Mouse (Mus musculus): ENCODE data around the gene Itpr2. TPM values are rescaled to one million over a fixed set of nuclear protein-coding genes. Genes with fewer than 3 reads are reported as not detected.

The Itpr2 gene
- total RNA-seq, 2 experiments from 2014 or later: 11.9 to 17.1 TPM

DNA sequence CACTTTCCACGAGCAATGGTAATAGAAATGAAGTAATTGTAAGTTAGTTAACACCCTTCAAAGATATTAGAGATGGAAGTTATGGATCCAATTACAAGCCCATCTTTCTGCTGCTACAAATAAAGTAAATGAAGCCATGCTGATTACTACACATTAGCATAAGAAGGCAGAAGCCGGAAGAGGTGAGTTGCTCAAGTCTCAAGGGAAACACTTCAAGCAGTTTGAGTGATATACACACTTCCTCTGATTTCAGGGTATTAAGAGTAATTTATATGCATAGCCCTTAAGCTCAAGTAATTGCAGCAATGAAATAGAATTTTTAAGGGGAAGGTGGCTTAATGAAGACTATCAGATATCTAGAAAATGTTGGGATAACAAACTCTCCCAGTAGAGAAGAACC, 286.7 kb downstream of the Itpr2 start:
- intact Hi-C loops (cut with DNase I): no loop called here
- DNase-seq (ENCODE audit: low spot score in 2 of 2): no peak

DNA sequence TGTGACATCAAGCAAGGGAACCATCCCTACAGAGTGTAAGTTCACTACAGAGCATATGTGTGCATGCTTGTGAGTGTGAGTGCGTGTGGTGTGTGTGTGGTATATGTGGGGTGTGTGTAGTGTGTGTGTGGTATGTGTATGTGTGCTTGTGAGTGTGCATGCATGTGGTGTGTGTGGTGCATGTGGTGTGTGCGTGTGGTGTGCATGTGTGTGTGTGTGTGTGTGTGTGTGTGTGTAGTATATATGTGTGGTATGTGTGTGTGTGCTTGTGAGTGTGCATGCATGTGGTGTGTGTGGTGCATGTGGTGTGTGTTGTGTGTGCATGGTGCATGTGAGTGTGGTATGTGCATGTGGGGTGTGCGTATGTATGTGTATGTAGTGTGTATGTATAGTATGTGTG, 289.7 kb downstream of the Itpr2 start:
- no peak for DNase-seq (ENCODE audit: low spot score in 2 of 2)
- intact Hi-C loops (cut with DNase I): no loop called here

DNA sequence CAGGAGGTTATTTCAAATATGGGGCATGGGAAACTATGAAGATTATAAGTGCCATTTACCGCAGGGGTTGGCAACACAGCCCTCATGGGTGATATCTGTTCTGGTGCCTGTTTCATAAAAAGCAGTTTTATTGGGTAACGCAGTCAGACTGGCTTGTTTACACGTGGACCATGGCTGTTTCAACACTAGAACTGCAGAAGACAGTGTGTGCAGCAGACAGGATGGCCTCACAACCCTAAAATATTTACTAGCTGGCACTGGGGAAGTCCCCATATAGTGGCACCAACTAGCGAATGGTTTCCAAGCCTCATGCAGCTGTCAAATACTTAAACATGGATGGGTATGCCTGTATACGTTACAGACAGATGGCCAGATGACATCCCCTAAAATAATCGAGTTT, 290.8 kb downstream of the Itpr2 start:
- DNase-seq (ENCODE audit: low spot score in 2 of 2): no peak
- intact Hi-C loops (cut with DNase I): no loop called here

DNA sequence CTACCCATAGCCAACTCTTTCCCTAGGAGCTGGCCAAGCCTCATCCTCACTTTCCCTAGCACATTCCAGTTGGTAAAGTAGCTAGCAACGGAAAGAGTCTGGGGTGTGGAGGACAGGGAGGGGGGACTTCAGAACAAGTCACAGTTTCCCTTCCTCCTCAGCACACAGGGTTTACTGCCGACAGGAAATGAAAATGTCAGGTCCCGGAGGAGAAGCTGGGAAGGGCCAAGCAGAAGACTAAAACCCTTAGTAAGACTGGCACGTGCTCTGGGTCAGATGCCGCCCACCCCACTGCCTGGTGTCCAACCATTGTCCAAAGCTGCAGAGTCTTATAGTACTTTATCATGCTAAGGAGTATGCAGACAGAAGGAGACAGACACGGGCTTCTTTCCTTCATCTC, 293.0 kb downstream of the Itpr2 start:
- DNase-seq (ENCODE audit: low spot score in 2 of 2): no peak
- intact Hi-C loops (cut with DNase I): no loop called here

DNA sequence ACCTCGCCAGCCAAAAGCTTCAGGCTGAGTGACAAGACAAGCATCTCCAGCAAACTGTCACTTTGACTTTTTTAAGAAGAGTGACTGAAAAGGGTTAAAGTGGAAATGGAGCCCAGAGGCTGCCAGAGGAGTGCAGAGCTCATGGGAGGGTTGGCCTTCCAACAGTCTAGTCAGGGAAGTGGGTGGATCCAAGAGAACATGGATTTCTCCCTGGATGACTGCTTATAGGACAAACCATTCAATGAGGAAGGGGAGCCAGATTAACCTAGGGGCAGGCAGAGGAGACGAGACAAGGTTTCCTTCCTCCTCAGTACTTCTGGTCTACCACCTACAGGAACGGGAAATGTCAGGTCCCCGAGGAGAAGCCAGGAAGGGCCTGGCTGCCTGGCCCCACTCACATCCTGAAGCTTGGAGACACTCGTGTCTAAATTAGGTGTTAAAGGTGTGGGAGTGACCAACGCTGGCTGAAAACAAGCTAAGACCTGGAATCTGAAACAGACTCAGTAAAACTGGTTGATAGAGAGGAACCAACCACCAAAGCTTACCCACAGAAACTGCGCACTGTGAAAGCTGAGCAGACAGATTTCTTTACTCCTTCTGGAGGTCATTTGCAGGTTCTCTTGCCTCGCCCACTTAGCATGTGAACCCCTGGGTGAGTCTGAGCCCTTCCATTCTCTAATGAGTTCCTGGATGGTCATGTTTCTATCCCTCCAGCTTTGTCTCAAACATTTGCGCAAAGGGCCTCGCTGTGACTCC, 294.6 kb downstream of the Itpr2 start:
- intact Hi-C loops (cut with DNase I): no loop called here
- no peak for DNase-seq (ENCODE audit: low spot score in 2 of 2)

DNA sequence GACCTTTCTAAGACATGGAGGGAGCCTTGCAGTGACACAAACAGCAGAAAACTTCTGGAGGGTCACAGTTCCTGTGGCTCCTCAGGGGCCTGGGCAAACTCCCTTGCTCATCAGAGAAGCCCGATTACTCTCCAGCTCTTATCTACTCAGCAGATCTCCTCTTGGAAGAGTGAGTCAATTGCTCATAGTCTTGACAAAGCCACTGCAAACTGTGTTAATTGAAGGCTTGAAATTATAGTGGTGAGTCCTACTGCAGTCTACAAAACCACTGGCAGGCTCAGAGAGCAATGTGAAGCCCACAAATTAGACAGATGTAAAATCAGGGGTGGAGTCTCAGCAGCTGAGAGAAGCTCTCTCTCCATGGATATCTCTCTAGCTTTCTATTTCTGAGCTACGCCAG, 296.9 kb downstream of the Itpr2 start:
- intact Hi-C loops (cut with DNase I): no loop called here
- DNase-seq (ENCODE audit: low spot score in 2 of 2): no peak

DNA sequence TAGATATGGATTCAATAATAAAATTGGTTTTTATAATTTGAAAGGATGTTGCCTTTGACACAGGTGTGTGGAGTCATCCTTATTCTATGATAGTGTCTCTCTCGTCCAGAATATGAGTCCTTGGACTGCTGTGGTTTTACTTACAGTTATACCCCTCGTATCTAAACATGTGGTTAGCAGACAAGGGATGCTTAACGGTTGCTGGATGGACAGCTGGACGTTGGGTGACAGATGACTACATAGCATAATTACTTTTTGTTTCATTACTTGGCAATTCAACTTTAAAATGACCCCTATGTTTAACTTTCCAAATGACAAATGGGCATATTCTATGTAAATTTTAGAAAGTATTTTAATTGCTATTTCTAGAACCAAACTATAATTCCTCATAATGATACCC, 297.6 kb downstream of the Itpr2 start:
- DNase-seq (ENCODE audit: low spot score in 2 of 2): no peak
- intact Hi-C loops (cut with DNase I): no loop called here

DNA sequence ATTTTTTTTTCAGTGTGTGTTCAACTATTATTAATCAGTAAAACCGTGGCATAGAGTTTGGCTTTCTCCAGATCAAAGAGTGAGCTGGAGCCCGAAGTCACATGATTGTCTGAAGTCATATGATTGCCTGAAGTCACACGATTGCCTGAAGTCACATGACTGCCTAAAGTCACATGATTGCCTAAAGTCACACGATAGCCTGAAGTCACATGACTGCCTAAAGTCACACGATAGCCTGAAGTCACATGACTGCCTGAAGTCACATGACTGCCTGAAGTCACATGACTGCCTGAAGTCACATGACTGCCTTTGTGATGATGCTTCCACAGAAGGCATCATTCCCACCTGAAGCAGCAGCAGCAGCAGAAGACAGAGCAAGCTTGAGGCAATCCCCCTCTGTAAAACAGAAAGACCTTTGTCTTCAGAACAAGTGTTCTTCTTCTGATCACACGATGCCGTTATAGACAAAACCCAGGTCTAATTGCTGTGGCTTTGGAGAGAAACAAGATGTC, 304.1 kb downstream of the Itpr2 start:
- intact Hi-C loops (cut with DNase I): no loop called here
- DNase-seq (ENCODE audit: low spot score in 2 of 2): no peak

DNA sequence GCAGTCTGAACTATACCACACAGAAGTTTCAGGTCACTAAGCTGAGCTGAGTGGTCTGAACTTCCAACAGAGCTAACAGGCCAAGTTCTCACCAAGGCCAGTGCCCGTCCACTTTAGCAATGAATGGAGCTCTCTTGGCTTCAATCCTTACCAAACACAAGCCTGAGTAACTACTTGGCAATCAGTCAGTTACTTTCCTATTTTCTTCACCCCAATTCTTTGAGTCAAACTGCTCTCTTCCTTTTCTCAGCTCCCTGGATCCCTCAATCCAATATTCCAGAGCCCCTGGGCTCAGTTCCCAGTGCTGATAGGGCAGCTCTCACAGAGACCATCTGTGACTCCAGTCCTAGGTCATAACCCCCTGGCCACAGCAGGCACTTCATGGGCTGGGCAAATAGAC, 305.3 kb downstream of the Itpr2 start:
- intact Hi-C loops (cut with DNase I): no loop called here
- no peak for DNase-seq (ENCODE audit: low spot score in 2 of 2)

DNA sequence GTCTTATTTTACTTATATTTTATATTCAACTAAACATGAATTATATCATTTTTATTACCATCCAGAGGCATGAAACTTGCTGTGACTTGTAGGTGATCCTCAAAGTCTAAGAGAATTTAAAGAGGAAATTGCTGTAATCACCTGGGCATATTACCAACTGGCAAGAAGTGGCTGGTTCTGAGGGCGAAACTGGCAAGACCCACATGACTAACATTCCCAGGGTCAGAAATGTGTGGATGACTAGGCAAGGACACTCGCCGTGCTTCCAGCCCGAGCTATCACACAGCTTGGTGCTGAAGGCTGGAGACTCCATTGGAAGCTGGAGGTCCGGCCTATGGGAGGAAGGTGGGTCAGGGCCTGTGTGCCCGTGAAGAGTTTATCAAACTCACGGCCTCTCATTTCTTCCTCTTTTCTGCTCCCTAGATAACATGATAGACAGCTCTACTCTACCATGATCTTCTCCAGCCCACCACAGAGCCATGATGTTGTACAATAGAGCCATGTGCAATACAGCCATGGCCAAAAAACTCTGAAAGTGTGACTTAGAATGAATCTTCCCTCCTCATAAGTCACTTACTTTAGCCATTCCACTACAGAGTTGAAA, 306.1 kb downstream of the Itpr2 start:
- DNase-seq (ENCODE audit: low spot score in 2 of 2): no peak
- intact Hi-C loops (cut with DNase I): no loop called here

DNA sequence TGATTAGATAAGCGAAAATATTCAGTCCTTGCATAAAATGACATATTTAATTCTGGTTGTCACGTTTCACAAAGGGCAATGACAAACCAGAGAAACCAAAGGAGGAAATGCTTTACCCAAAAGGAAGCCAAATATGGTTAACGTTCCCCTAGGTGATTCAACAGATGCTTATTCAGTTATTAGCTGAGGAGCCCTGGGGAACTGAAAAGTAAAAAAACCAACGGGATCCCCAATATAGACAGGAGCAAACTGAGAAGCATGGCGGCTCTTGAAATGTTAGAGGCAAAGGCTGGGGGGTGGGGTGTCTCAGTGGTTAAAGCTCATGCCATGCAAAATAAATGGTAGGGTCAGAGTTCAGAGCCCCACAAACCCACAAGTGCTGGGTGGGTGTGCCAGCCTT, 310.1 kb downstream of the Itpr2 start:
- intact Hi-C loops (cut with DNase I): no loop called here
- no peak for DNase-seq (ENCODE audit: low spot score in 2 of 2)

DNA sequence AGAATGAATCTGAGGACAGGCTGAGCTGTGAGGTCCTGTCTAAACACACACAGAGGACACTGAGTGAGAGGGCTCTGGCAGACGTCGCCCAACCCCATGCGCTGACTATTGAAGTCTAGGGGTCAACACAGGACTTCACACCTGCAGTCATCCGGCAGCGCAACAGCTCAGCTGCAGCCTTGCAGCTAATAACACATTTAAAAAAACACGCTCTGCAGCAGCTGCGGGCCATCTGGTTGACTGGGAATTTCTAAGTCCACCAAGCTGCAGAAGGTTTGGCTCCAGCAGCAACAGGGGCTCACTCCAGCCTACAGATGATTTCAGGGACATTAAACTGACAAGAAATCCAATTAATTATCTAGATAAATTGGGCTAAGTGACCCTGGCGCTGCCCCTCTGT, 312.0 kb downstream of the Itpr2 start:
- DNase-seq (ENCODE audit: low spot score in 2 of 2): no peak
- intact Hi-C loops (cut with DNase I): no loop called here

DNA sequence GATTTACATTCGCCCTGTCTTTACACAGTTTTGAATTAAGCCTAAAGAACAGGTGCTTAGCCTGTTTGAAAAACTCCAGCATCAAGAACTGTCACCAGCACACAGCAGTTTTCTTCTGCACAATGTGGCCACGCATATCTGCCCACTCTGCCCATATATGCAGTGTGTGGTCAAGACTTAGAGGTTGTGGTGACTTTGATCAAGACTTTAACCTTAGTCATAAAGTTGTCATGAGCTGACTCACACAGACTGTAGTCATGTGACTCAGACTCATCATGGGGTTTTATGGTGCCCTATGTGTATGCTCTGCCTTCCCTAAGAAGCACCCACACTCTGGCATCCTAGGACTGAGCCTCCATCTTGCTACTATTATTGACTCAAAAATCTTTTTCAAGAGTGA, 316.5 kb downstream of the Itpr2 start:
- intact Hi-C loops (cut with DNase I): no loop called here
- no peak for DNase-seq (ENCODE audit: low spot score in 2 of 2)

DNA sequence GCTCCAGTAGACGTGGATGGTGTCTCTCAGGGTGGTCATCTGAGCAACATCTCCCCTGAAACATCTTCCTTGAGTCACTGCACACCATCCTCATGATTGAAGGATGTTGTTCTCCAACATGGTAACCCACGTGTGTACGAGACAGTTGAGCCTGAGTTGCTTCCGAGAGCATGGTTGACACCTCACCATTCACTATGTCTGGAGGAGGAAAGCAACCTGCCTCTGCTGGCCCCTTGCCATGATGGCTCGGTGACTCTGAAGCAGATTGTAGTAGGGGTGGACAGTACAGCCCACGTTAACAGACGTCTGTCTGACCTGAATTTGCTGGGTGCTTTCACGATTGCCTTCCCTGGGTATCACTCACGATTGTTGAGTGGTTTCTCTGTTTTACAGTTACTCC, 317.3 kb downstream of the Itpr2 start:
- intact Hi-C loops (cut with DNase I): no loop called here
- no peak for DNase-seq (ENCODE audit: low spot score in 2 of 2)

DNA sequence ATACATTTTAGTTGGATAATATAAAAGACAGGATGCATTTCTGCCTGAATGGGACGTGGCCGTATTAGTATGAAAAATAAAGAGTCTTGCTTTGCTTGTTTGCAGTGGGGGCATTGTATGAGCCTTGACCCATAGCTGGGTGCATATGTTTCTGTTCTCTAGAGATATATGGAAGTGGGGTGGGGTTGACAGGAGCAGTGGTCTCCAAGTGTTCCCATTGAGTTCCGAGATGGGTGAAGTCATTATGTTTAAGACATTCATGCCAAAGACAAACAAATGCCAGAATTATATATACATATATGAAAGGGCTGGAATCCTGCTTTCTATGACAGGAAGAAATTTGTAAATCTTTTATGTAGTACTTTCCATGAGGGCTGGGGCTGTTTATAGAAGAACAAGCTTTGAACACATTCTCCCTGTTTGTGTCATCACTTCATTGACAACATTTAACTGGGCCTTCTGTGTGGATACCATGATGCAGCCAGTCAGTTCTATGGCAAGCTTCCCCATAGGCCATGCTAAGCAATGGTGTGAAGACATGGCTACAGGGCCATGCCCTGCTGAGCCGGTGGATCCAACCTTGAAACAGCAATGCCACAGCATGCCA, 327.3 kb downstream of the Itpr2 start:
- intact Hi-C loops (cut with DNase I): no loop called here
- no peak for DNase-seq (ENCODE audit: low spot score in 2 of 2)

DNA sequence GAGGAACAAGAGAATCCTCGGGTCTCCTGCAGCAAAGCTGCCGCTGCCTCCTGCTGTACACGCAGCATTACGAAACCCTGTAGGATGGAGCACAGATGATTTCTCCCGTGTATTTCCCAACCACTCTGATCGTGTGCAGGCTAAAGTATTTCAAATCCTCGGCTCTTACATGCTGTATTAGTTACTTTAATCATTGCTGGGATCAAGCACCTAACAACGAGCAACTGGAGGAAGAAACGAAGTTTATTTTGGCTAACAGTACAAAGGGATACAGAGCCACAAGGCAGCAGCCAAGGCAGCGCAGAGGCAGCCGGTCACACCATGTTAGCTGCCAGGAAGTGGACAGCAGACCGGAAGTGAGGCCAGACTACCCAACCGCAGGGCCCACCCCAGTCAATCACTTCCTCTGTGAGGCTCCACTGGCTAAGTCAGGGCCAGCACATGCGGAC, 331.4 kb downstream of the Itpr2 start:
- intact Hi-C loops (cut with DNase I): no loop called here
- DNase-seq (ENCODE audit: low spot score in 2 of 2): no peak

DNA sequence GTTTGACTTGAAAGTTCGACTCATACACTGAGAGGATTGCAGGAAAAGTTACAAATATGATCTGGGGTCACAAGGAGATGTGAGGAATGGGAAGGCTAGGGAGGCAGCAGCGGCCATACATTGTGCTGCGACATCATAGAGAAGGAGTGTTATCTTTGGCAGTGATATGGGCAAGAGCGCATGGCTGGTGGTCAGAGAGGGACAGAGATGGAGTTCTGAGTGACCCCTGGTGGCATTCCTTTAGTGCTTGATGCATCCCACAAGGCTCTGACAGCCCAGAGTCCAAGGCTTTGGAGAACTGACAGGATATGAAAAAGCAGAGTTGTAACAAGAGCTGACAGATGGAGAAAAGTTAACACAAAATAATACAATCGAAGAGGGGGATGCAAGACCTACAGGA, 334.8 kb downstream of the Itpr2 start:
- intact Hi-C loops (cut with DNase I): no loop called here
- DNase-seq (ENCODE audit: low spot score in 2 of 2): no peak

DNA sequence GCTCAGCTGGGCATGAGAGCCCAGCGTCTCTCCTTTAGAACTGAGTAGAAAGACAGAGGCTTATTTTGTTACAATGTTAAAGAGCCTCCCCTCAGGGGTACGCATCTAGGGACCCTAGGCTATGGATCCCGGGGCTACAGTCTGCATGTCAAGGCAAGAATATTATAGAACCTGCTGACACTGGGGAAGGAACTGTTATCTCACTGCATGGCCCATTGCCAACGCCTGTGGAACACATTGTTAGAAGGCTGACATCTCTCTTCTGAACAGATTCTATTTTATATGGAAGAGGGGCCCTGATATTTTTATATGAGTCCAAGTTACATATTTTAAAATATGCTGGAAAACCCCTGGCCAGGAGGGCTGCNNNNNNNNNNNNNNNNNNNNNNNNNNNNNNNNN, 342.4 kb downstream of the Itpr2 start:
- no peak for DNase-seq (ENCODE audit: low spot score in 2 of 2)
- intact Hi-C loops (cut with DNase I): loop anchor here (5.0 kb wide), 1 partner anchor 302 kb away; no protein-coding TSS in a partner anchor

DNA sequence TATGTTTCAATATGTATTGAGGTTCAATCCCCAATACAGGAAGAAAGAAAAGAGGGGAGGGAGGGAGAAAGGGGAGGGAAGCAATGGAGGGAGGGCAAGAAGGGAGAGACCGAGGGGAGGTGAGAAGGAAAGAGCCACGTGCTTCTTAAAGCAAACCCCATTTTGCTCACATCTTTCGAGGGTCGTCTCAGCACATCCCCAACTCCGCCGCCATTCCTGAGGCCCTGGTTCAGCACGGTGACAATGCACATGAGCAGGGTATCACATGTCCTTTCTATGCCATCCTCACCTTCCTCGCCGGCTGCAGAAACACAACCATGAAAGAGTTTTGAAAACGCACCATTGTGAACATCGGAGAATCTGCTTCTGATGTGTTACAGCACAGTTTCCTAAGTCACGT, 343.3 kb downstream of the Itpr2 start:
- no peak for DNase-seq (ENCODE audit: low spot score in 2 of 2)
- intact Hi-C loops (cut with DNase I): loop anchor here (5.0 kb wide), 1 partner anchor 301 kb away; no protein-coding TSS in a partner anchor

DNA sequence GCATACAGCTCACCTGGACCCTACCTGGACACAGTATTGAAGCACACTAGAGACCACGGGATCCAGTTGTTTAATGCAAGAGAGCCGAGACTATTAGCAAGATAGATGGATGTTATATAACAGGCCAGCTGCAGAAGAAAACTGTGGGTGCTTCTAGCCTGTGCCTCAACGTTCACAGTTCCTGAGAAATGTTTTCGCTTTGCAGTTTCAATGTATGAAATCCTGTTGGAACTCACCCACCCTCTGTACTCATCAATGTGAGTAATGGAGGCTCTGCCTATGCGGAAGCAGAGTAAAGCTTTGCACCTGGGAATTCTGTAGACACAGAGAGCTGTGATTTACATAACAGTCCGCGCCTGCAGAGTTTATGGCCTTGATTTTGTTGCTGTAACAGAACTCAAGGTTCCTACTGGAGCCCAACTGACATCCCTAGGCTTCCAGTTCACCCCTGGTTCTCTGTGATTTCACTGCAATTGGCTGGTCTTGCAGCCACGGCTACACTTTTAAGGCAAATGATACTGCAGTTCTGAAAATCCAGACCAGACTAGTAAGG, 344.0 kb downstream of the Itpr2 start:
- intact Hi-C loops (cut with DNase I): loop anchor here (5.0 kb wide), 1 partner anchor 301 kb away; no protein-coding TSS in a partner anchor
- peak; percentile 13 to 23 for DNase-seq (ENCODE audit: low spot score in 2 of 2)

Measured in left cerebral cortex, postnatal 36 days (tissue).